Mouse (Mus musculus) CD8-positive naive resting alpha-beta T cell, adult 2 months (primary cell): ENCODE data around the gene Vmn2r-ps130.
"Not testable (repeated sequence)": the region's sequence is repeated elsewhere in the genome, so short reads cannot be mapped to it uniquely, and the experiment has no call there.

ENCODE experiments used
- DNase-seq, 2 experiments: peaks; one replicate each; pipeline ENCODE4 v3.0.0; 2022; ENCODE audit warnings: low read depth in 2 of 2, low spot score in 2 of 2

Vmn2r-ps130 gene

GRCm38 (mm10) chr17:23060866-23061265 lies at the start of gene Vmn2r-ps130:
Vmn2r-ps130 (plus strand) TSS chr17:23061166.
- not testable (repeated sequence) for DNase-seq
